Mouse (Mus musculus) bone marrow macrophage, adult 2 months (primary cell): ENCODE results near the gene Sox4.

Source experiments
- CTCF ChIP-seq: IDR thresholded peaks from 2 replicates; pipeline ENCODE4 v1.5.1; 2012; ENCODE audit warnings: low read depth, mild to moderate bottlenecking, low read length, moderate library complexity
- POLR2A ChIP-seq: IDR thresholded peaks from 2 replicates; pipeline ENCODE4 v1.6.1; 2012; ENCODE audit warnings: mild to moderate bottlenecking, low read depth, low read length, borderline replicate concordance

GRCm38 (mm10) chr13:28947740-28948441 lies 5.6 kb downstream of the Sox4 start:
- no peak for TF ChIP-seq CTCF
- TF ChIP-seq POLR2A, result no peak
